Mouse (Mus musculus): ENCODE measurements around the gene Ddx56.

The Ddx56 gene

GRCm38 (mm10) chr11:6230012-6230411 is 37.6 kb downstream of the Ddx56 start, which contains the start of gene Npc1l1:
TSS of gene Npc1l1 (minus strand) at chr11:6230143.
- DNase-seq (ENCODE audit: low read depth, low spot score), result no peak
- H3K27me3 ChIP-seq (ENCODE audit: control insufficient read depth, insufficient read depth, low read length, poor library complexity, severe bottlenecking), result no peaks in the 10 kb centered on the region

DNA sequence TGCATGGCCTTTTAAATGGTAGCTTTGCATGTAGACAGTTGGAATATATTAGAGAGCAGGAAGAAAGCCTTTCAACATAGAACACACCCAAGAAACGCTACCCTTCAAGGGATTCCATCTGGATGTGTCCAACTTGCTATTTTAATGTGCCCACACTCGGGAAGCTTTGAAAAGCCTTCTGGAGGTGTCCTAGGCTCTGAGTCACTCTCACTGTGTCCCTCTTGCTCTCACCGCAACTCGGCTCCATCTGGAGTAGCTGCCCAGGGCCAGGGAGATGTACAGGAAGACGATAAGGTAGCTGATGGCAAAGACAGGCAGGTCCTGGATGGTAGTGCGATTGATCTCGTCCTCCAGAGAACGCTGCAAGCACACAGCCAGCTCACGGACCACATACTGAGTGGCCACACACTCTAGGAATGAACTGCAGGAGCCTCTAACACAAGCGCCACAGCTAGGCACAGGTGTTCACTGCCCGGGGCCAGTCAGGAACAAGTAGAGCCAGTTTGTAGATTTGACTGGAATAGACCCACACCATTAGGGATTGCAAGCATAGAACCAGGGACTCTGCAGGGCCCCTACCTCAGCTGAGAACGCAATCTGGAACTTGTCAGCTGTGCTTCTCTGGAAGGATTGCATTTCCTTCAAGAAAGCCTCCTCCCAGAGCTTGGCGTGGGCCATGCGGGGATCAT is 42.9 kb downstream of the Ddx56 start:
- no peaks in the 10 kb centered on the region for H3K36me3 ChIP-seq (ENCODE audit: control insufficient read depth, insufficient read depth, low read length, poor library complexity, severe bottlenecking)
- H3K27me3 ChIP-seq (ENCODE audit: control insufficient read depth, insufficient read depth, low read length, poor library complexity, severe bottlenecking), result no peaks in the 10 kb centered on the region
- DNase-seq (ENCODE audit: low read depth, low spot score), result no peak

More at GRCm38 (mm10) chr11:6230012-6230411, 37.6 kb downstream of the Ddx56 start, which contains the start of gene Npc1l1:
- H3K36me3 ChIP-seq (ENCODE audit: control insufficient read depth, insufficient read depth, low read length, poor library complexity, severe bottlenecking), result no peaks in the 10 kb centered on the region

GRCm38 (mm10) chr11:6222187-6222586 is 45.4 kb downstream of the Ddx56 start:
- Histone ChIP-seq H3K36me3 (ENCODE audit: control insufficient read depth, insufficient read depth, low read length, poor library complexity, severe bottlenecking) (no peaks in the 10 kb centered on the region), H3K27me3 (ENCODE audit: control insufficient read depth, insufficient read depth, low read length, poor library complexity, severe bottlenecking) (no peaks in the 10 kb centered on the region)
- DNase-seq (ENCODE audit: low read depth, low spot score), result no peak

GRCm38 (mm10) chr11:6219967-6220366 is 47.6 kb downstream of the Ddx56 start:
- no peaks in the 10 kb centered on the region for H3K36me3 ChIP-seq (ENCODE audit: control insufficient read depth, insufficient read depth, low read length, poor library complexity, severe bottlenecking)
- no peaks in the 10 kb centered on the region for H3K27me3 ChIP-seq (ENCODE audit: control insufficient read depth, insufficient read depth, low read length, poor library complexity, severe bottlenecking)
- no peak for DNase-seq (ENCODE audit: low read depth, low spot score)

GRCm38 (mm10) chr11:6218189-6218896 is 49.2 kb downstream of the Ddx56 start:
- Histone ChIP-seq H3K27me3 (ENCODE audit: control insufficient read depth, insufficient read depth, low read length, poor library complexity, severe bottlenecking) (no peaks in the 10 kb centered on the region), H3K36me3 (ENCODE audit: control insufficient read depth, insufficient read depth, low read length, poor library complexity, severe bottlenecking) (no peaks in the 10 kb centered on the region)
- DNase-seq (ENCODE audit: low read depth, low spot score), result no peak

- Histone ChIP-seq H3K27me3 (ENCODE audit: control insufficient read depth, insufficient read depth, low read length, poor library complexity, severe bottlenecking) (no peaks in the 10 kb centered on the region), H3K36me3 (ENCODE audit: control insufficient read depth, insufficient read depth, low read length, poor library complexity, severe bottlenecking) (no peaks in the 10 kb centered on the region)
- no peak for DNase-seq (ENCODE audit: low read depth, low spot score)
These were observed 50.7 kb downstream of the Ddx56 start for GRCm38 (mm10) chr11:6216834-6217233.
